Mouse (Mus musculus) ES-Bruce4 (cell line): ENCODE data around the gene Fam193b. TPM values are rescaled to one million over a fixed set of nuclear protein-coding genes. Genes with fewer than 3 reads are reported as not detected.

Experiments used
- H3K27ac ChIP-seq: 2 replicates; pipeline ENCODE4 v1.5.1; 2012; ENCODE audit warnings: low read length, inconsistent platforms; ENCODE audit not compliant: insufficient read depth
- H3K27me3 ChIP-seq: 2 replicates; pipeline ENCODE4 v1.6.1; 2012; ENCODE audit warnings: mild to moderate bottlenecking, low read length, inconsistent platforms; ENCODE audit not compliant: control insufficient read depth, poor library complexity, insufficient read depth, severe bottlenecking
- H3K36me3 ChIP-seq: 2 replicates; pipeline ENCODE4 v1.6.1; 2012; ENCODE audit warnings: inconsistent platforms, mild to moderate bottlenecking, low read length, moderate library complexity; ENCODE audit not compliant: control insufficient read depth, poor library complexity, insufficient read depth, severe bottlenecking
- H3K4me1 ChIP-seq: one replicate; pipeline ENCODE4 v1.8.1; 2011; ENCODE audit warnings: low read length; ENCODE audit not compliant: control insufficient read depth, insufficient read depth
- H3K4me3 ChIP-seq: 2 replicates; pipeline ENCODE4 v1.5.1; 2011; ENCODE audit warnings: low read depth, mild to moderate bottlenecking, low read length
- H3K9ac ChIP-seq: 2 replicates; pipeline ENCODE4 v1.6.1; 2012; ENCODE audit warnings: low read depth, mild to moderate bottlenecking, inconsistent platforms; ENCODE audit not compliant: poor library complexity, severe bottlenecking
- H3K9me3 ChIP-seq: replicated peaks from 2 replicates; pipeline ENCODE4 v1.6.1; 2012; ENCODE audit warnings: mild to moderate bottlenecking, low read length, inconsistent platforms; ENCODE audit not compliant: control insufficient read depth, poor library complexity, insufficient read depth, severe bottlenecking
- CTCF ChIP-seq: IDR thresholded peaks from one replicate; pipeline ENCODE4 v1.8.1; 2011; ENCODE audit warnings: low read depth, low read length
- EP300 ChIP-seq: IDR thresholded peaks from 2 replicates; pipeline ENCODE4 v1.6.1; 2011; ENCODE audit warnings: low read depth, low read length; ENCODE audit not compliant: insufficient read depth
- POLR2A ChIP-seq: IDR thresholded peaks from one replicate; pipeline ENCODE4 v1.8.1; 2011; ENCODE audit warnings: low read length; ENCODE audit not compliant: insufficient read depth
- polyA plus RNA-seq: library from polyadenylated mRNA; stranded (reverse); fragments of >200 nt; gene quantifications from 2 replicates; pipeline ENCODE4 v1.2.4, GENCODE M21; 2011; ENCODE audit warnings: low read depth; ENCODE audit not compliant: missing spikeins, insufficient read depth, insufficient read length

Fam193b gene
- polyA plus RNA-seq, 1 experiment, result 41.8 TPM

- Histone ChIP-seq H3K4me1 (no peaks in the 10 kb centered on the region), H3K9me3 (no peaks in the 10 kb centered on the region), H3K27me3 (no peaks in the 10 kb centered on the region), H3K4me3 (no peak overlapping the region), H3K9ac (no peak overlapping the region), H3K36me3 (peaks cover 15% of the 10 kb centered on the region), H3K27ac (no peak overlapping the region)
- TF ChIP-seq CTCF (no peak), EP300 (no peak), POLR2A (no peak)
Observed at GRCm38 (mm10) chr13:55567949-55568348, 3.0 kb downstream of the Fam193b start.

- no peak overlapping the region for H3K9ac ChIP-seq
- H3K4me1 ChIP-seq, result no peaks in the 10 kb centered on the region
- H3K27ac ChIP-seq, result no peak overlapping the region
- H3K9me3 ChIP-seq, result no peaks in the 10 kb centered on the region
- H3K36me3 ChIP-seq, result peaks cover 18% of the 10 kb centered on the region
- TF ChIP-seq CTCF (no peak), EP300 (no peak), POLR2A (no peak)
- no peaks in the 10 kb centered on the region for H3K27me3 ChIP-seq
- H3K4me3 ChIP-seq, result no peak overlapping the region
Observed at GRCm38 (mm10) chr13:55567001-55567400, 3.9 kb downstream of the Fam193b start.

- Histone ChIP-seq H3K9ac (no peak overlapping the region), H3K4me1 (no peaks in the 10 kb centered on the region), H3K9me3 (no peaks in the 10 kb centered on the region), H3K4me3 (no peak overlapping the region), H3K36me3 (peaks cover 17% of the 10 kb centered on the region; the same call in 1 of the 2 replicates), H3K27ac (no peak overlapping the region), H3K27me3 (no peaks in the 10 kb centered on the region)
- no peak for TF ChIP-seq POLR2A
- no peak for TF ChIP-seq EP300
- no peak for TF ChIP-seq CTCF
Observed at GRCm38 (mm10) chr13:55563266-55563879, 7.5 kb downstream of the Fam193b start.

GRCm38 (mm10) chr13:55557499-55557898, 13.4 kb downstream of the Fam193b start:
- Histone ChIP-seq H3K4me1 (no peaks in the 10 kb centered on the region), H3K4me3 (no peak overlapping the region), H3K36me3 (peaks cover 12% of the 10 kb centered on the region), H3K9ac (no peak overlapping the region), H3K27me3 (no peaks in the 10 kb centered on the region), H3K9me3 (no peaks in the 10 kb centered on the region), H3K27ac (no peak overlapping the region)
- TF ChIP-seq CTCF, result no peak
- TF ChIP-seq EP300, result no peak
- TF ChIP-seq POLR2A, result no peak

- H3K9ac ChIP-seq, result no peak overlapping the region
- no peaks in the 10 kb centered on the region for H3K27me3 ChIP-seq
- H3K9me3 ChIP-seq, result no peaks in the 10 kb centered on the region
- no peak overlapping the region for H3K4me3 ChIP-seq
- peaks cover 12% of the 10 kb centered on the region for H3K36me3 ChIP-seq
- no peaks in the 10 kb centered on the region for H3K4me1 ChIP-seq
- H3K27ac ChIP-seq, result no peak overlapping the region
- TF ChIP-seq CTCF (no peak), POLR2A (no peak), EP300 (no peak)
Observed at GRCm38 (mm10) chr13:55555921-55556320, 15.0 kb downstream of the Fam193b start.

GRCm38 (mm10) chr13:55549061-55549460, 21.9 kb downstream of the Fam193b start:
- H3K4me1 ChIP-seq, result no peaks in the 10 kb centered on the region
- TF ChIP-seq EP300 (no peak), CTCF (no peak), POLR2A (no peak)
- no peak overlapping the region for H3K9ac ChIP-seq
- H3K27me3 ChIP-seq, result no peaks in the 10 kb centered on the region
- no peaks in the 10 kb centered on the region for H3K9me3 ChIP-seq
- H3K4me3 ChIP-seq, result no peak overlapping the region
- H3K36me3 ChIP-seq, result peaks cover 14% of the 10 kb centered on the region
- H3K27ac ChIP-seq, result no peak overlapping the region
